Mouse (Mus musculus) neural tube, embryonic 14.5 days (tissue): ENCODE data around the gene Wdr25. TPM values are rescaled to one million over a fixed set of nuclear protein-coding genes. Genes with fewer than 3 reads are reported as not detected.
A peak's percentile ranks its signal among the peaks of the same experiment; 100 is the strongest.

Experiments
- ATAC-seq: fragments of 200-750 bp; cut with Nextera tagmentation; 2 replicates; pipeline ENCODE4 v1.8.0; 2017; ENCODE audit warnings: low read depth, mild to moderate bottlenecking, moderate TSS enrichment, moderate library complexity
- H3K27ac ChIP-seq: fragments of 300-500 bp; sonication (generic); 2 replicates; pipeline ENCODE4 v1.5.1; 2014; ENCODE audit warnings: low read depth, mild to moderate bottlenecking, control low read depth, low read length, moderate library complexity, mixed read lengths
- H3K27me3 ChIP-seq: fragments of 300-500 bp; sonication (generic); 2 replicates; pipeline ENCODE4 v1.6.1; 2014; ENCODE audit warnings: low read length; ENCODE audit not compliant: control insufficient read depth, insufficient read depth
- H3K36me3 ChIP-seq: fragments of 300-500 bp; sonication (generic); 2 replicates; pipeline ENCODE4 v1.6.1; 2014; ENCODE audit warnings: low read length, mixed read lengths; ENCODE audit not compliant: control insufficient read depth, insufficient read depth
- H3K4me1 ChIP-seq: fragments of 300-500 bp; sonication (generic); 2 replicates; pipeline ENCODE4 v1.6.1; 2014; ENCODE audit warnings: low read length; ENCODE audit not compliant: control insufficient read depth, insufficient read depth
- H3K4me2 ChIP-seq: fragments of 300-500 bp; sonication (generic); 2 replicates; pipeline ENCODE4 v1.6.1; 2014; ENCODE audit warnings: mild to moderate bottlenecking, low read depth, low read length, control low read depth
- H3K4me3 ChIP-seq: fragments of 300-500 bp; sonication (generic); 2 replicates; pipeline ENCODE4 v1.5.1; 2014; ENCODE audit warnings: low read depth, low read length, control low read depth, mixed read lengths
- H3K9ac ChIP-seq: fragments of 300-500 bp; sonication (generic); replicated peaks from 2 replicates; pipeline ENCODE4 v1.6.1; 2014; ENCODE audit warnings: low read depth, mild to moderate bottlenecking, control low read depth, low read length, mixed read lengths
- H3K9me3 ChIP-seq: fragments of 300-500 bp; sonication (generic); 2 replicates; pipeline ENCODE4 v1.6.1; 2016; ENCODE audit warnings: low read length; ENCODE audit not compliant: control insufficient read depth
- WGBS: fragments of 180-500 bp; shearing (Covaris S2); extraction: QIAGEN DNeasy Blood & Tissue Kit; methylation state at CpG from one replicate; pipeline ENCODE4 v1.1.7; 2014; 5-methylcytosine and 5-hydroxymethylcytosine counted together
- polyA plus RNA-seq: library from polyadenylated mRNA; unstranded; fragments of >200 nt; fragmentation: Nextera tagmentation; extraction: Ambion mirVana; gene quantifications from 2 replicates; pipeline ENCODE4 v1.2.1, GENCODE M21; 2014

Wdr25 gene
- polyA plus RNA-seq, 1 experiment from 2014 or later = 4.5 TPM

DNA sequence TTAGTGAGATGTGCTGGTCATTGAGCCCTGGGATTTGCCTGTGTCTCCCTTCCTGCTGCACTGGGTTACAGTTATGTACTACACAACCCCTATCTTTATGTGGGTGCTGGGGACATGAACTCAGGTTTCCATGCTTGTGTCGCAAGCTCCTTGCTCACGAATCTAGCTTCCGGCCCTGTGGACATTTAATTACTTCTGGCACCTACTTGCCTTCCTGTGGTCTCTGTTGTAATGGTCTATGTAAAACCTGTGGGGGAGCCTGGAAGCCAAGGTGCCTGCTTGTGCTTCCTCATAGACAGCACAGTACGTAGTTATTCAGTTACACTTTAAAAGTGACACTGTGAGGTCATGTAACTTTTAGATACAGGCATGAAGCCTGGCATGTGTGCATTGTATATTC lies 44.1 kb downstream of the Wdr25 start:
- WGBS = 90% methylated on average over 4 of the region's 4 CpGs
- Histone ChIP-seq H3K27me3 (no peaks in the 10 kb centered on the region), H3K4me3 (no peak overlapping the region), H3K4me2 (no peak overlapping the region), H3K9me3 (no peaks in the 10 kb centered on the region), H3K4me1 (no peaks in the 10 kb centered on the region), H3K27ac (no peak overlapping the region), H3K9ac (no peak overlapping the region), H3K36me3 (no peaks in the 10 kb centered on the region)
- ATAC-seq = no peak

DNA sequence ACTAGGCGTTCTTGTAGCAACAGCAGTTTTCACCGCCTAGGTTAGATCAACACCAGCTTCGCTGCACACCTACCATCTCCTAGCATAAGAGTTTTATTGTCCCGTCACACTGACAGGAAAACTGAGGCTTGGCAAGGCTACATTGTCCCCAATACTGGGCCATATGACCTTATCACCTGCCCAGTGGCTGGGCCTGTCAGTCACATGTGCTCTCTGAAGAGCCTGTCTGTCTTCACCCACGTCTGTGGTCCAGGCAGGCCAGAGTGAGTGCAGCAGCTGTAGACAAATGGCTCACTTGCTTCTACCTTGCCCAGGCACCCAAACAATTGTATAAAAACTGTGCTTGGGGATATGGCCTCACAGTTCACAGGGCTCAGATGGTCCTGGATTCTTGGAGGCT lies 45.4 kb downstream of the Wdr25 start:
- Histone ChIP-seq H3K9me3 (no peaks in the 10 kb centered on the region), H3K27me3 (no peaks in the 10 kb centered on the region), H3K4me3 (no peak overlapping the region), H3K9ac (no peak overlapping the region), H3K36me3 (no peaks in the 10 kb centered on the region), H3K27ac (no peak overlapping the region), H3K4me1 (no peaks in the 10 kb centered on the region), H3K4me2 (no peak overlapping the region)
- 85% methylated on average over 5 of the region's 5 CpGs for WGBS
- no peak for ATAC-seq

DNA sequence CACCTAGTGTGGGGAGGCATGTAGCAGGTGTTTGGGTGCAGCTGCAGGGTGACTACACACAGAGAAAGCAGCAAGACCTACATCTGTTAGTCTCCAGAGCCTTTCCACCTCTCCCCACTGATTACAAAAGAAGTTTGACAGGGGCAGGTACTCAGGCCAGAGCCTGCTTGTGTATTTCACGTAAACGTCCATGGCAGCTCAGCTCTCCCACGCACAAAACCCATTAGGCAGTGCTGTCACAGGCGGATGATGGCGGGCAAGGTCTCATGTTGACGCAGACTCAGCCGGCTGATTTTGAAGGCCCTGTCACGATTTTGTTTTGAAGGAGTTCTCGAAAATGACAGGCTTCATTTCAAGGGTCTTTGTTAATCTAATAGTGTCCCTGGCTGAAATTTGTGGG lies 45.9 kb downstream of the Wdr25 start:
- no peaks in the 10 kb centered on the region for H3K36me3 ChIP-seq
- 76% methylated on average over 9 of the region's 9 CpGs for WGBS
- ATAC-seq = no peak

DNA sequence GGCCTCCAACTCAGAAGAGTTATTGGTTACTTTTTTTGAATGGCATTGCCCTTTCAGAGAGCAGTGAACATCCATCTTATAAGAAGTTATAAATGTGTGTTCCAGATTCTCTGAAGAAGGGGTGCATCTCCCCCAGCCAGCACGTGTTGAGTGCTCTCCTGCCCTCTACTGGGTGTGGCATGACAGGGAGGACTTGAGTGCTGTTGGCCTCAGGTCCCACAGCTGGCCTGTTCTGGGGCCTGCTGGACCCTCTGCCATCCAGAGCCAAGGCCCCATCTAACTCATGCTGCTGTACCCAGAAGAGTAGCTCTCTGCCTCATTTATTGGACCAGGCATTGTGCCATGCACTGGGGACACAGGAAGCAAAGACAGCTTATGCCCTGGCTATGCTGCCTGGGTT lies 46.8 kb downstream of the Wdr25 start:
- H3K9me3 ChIP-seq = no peaks in the 10 kb centered on the region
- ATAC-seq = no peak
- H3K27me3 ChIP-seq = no peaks in the 10 kb centered on the region
- WGBS = 32% methylated on average over 1 of the region's 1 CpGs
- H3K36me3 ChIP-seq = no peaks in the 10 kb centered on the region
- no peak overlapping the region for H3K4me3 ChIP-seq
- no peaks in the 10 kb centered on the region for H3K4me1 ChIP-seq
- H3K27ac ChIP-seq = no peak overlapping the region
- no peak overlapping the region for H3K9ac ChIP-seq
- no peak overlapping the region for H3K4me2 ChIP-seq

More for the DNA sequence above, 45.9 kb downstream of the Wdr25 start:
- Histone ChIP-seq H3K4me3 (no peak overlapping the region), H3K4me2 (no peak overlapping the region), H3K9me3 (no peaks in the 10 kb centered on the region), H3K9ac (no peak overlapping the region), H3K27ac (no peak overlapping the region), H3K27me3 (no peaks in the 10 kb centered on the region), H3K4me1 (no peaks in the 10 kb centered on the region)

DNA sequence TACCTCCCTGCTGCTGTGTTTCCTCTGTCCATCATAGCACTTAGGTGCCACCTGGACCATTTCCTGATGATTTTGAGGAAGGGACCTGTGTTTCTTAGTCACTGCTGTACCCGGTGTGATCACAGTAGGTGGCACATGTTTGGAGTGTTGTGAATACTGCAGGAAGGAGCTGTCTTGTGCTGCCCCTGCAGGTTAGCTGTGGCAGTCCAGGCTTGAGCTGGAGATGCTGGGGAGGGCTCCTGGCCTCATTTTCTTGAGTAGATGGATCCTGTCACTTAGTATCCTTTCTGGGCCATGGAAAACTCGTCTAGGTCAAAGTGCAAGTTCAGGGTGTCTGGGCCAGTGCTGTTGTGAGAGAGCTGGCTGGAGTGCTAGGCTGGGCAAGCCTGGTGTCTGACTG lies 47.9 kb downstream of the Wdr25 start:
- no peaks in the 10 kb centered on the region for H3K9me3 ChIP-seq
- no peak for ATAC-seq
- no peaks in the 10 kb centered on the region for H3K36me3 ChIP-seq
- no peak overlapping the region for H3K4me2 ChIP-seq
- H3K27me3 ChIP-seq = no peaks in the 10 kb centered on the region
- H3K27ac ChIP-seq = no peak overlapping the region
- 77% methylated on average over 2 of the region's 2 CpGs for WGBS
- no peaks in the 10 kb centered on the region for H3K4me1 ChIP-seq
- H3K9ac ChIP-seq = no peak overlapping the region
- H3K4me3 ChIP-seq = no peak overlapping the region

DNA sequence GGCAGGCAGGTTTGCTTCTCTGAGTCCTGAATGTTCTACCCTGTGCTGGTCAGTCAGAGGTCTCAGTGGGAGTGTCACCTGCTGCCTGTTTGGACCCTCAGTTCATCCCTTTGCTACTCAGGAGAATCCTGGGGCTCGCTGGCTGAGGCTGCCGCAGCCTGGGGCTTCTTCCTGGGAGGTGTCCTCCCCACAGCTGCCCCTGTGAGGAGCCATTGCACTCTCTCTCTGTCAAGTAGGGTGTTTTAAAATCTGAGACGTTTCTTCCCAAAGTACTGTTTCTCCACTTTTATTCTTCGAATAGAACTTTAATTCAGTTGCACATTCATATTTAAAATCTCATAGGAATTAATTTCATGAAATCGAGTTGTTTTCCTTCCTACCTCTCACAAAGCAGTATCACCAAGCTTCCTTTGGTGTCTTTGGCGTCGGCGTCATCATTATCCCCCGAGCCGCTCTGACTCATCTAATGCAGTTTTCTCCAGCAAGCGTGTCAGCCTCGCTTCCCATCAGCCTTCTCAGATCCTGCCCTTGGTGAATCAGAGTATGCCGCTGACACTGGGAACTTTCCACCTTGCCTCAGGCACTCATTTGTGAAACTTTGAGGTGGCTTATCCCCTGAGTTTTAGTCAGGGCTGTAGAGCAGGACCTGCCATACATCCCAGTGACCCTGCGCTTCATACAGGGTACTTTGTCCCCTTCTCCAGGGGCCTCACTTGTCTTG lies 48.9 kb downstream of the Wdr25 start:
- 88% methylated on average over 14 of the region's 14 CpGs for WGBS
- H3K27ac ChIP-seq = no peak overlapping the region
- no peaks in the 10 kb centered on the region for H3K27me3 ChIP-seq
- no peak overlapping the region for H3K9ac ChIP-seq
- no peaks in the 10 kb centered on the region for H3K4me1 ChIP-seq
- H3K4me2 ChIP-seq = no peak overlapping the region
- no peak overlapping the region for H3K4me3 ChIP-seq
- H3K36me3 ChIP-seq = no peaks in the 10 kb centered on the region
- H3K9me3 ChIP-seq = no peaks in the 10 kb centered on the region
- ATAC-seq = no peak

DNA sequence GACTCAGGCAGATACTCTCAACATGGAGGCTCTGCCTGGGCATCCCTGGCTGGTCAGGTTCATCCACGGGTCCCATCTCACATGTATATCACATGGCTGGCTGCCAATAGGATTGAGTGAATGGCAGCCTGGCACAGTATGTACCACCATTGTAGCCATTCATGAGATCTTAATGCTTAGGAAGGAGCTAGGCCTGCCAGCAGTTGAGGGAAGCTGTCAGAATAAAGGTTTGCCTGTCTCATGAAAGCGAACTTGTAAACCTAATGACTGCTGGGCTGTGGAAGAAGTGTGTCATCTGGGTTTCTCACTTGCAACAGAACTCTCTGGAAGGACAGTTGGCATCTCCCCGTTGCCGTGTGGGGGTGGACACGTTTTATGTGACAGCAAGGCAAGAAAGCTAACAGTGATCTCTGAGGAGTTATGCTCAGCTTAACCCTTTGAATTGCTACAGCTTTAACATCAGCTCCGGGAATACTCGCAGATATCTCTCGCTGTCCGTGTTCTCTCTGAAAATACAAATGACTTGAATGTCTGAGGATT lies 59.6 kb downstream of the Wdr25 start:
- Histone ChIP-seq H3K4me2 (no peak overlapping the region), H3K9ac (no peak overlapping the region), H3K36me3 (no peaks in the 10 kb centered on the region), H3K9me3 (no peaks in the 10 kb centered on the region), H3K4me3 (no peak overlapping the region), H3K27me3 (no peaks in the 10 kb centered on the region), H3K4me1 (peaks cover 23% of the 10 kb centered on the region), H3K27ac (no peak overlapping the region)
- WGBS = 46% methylated on average over 9 of the region's 9 CpGs
- 0 out of 2 replicates have a peak, but pooled peaks have one; percentile 33 for ATAC-seq

DNA sequence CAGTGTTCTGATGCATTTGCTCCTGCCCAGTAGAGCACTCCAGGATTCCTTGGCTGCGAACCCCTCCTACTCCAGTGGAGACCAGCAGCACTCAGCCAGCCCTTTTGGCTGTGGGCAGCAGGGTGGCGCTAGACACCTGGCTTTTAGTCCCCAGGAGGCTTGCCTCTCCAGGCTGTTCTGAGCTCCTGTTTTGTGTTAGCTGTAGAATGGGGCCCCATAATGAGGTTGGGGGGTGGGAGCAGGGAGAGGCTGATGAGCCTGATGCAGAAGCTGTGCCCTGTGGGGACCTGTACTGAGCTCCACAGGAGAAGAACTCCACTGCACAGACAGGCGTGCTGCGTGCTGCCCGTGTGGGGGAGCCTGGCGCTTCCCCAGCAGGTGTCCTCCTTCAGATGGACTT lies 60.4 kb downstream of the Wdr25 start:
- peaks cover 30% of the 10 kb centered on the region for H3K4me1 ChIP-seq
- H3K27me3 ChIP-seq = no peaks in the 10 kb centered on the region
- H3K4me2 ChIP-seq = no peak overlapping the region
- no peak overlapping the region for H3K27ac ChIP-seq
- peak; percentile 62; the same call in 1 of the 2 replicates for ATAC-seq
- H3K9me3 ChIP-seq = no peaks in the 10 kb centered on the region
- no peak overlapping the region for H3K9ac ChIP-seq
- 5% methylated on average over 6 of the region's 6 CpGs for WGBS
- H3K36me3 ChIP-seq = no peaks in the 10 kb centered on the region
- H3K4me3 ChIP-seq = no peak overlapping the region

DNA sequence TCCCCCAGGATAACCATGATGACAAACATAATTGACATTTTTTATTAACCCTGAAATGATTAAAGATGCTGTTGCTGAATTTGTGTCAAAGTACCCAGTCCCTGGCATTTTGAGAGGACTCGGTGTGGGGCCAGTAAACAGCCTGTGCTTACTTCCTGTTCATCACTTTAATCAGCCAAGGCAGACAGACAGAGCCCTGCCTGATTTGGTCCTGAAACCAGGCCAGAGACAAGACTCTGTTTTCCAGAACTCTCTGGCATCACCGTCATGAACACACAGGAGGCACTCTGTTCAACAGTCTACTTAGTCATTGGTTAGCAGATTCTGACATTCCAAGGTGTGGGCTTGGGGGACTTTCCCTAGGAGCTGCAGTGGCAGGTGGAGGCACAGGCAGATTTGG lies 61.0 kb downstream of the Wdr25 start:
- Histone ChIP-seq H3K4me1 (peaks cover 36% of the 10 kb centered on the region), H3K27ac (no peak overlapping the region)

More for the DNA sequence above, 61.0 kb downstream of the Wdr25 start:
- WGBS = 21% methylated on average over 2 of the region's 2 CpGs
- no peak overlapping the region for H3K4me3 ChIP-seq
- no peaks in the 10 kb centered on the region for H3K9me3 ChIP-seq
- no peak overlapping the region for H3K9ac ChIP-seq
- no peak for ATAC-seq
- H3K36me3 ChIP-seq = no peaks in the 10 kb centered on the region
- H3K27me3 ChIP-seq = no peaks in the 10 kb centered on the region
- no peak overlapping the region for H3K4me2 ChIP-seq
